Mouse (Mus musculus): Measurements from ENCODE around the gene Slc26a10. TPM values are rescaled to one million over a fixed set of nuclear protein-coding genes. Genes with fewer than 3 reads are reported as not detected.

Gene Slc26a10
- polyA plus RNA-seq, 1 experiment: not detected

GRCm38 (mm10) chr10:127170837-127171272 lies 9.6 kb downstream of the Slc26a10 start:
- H3K4me1 ChIP-seq (ENCODE audit: control insufficient read depth, insufficient read depth, low read length): peaks cover 23% of the 10 kb centered on the region
- H3K27ac ChIP-seq (ENCODE audit: insufficient read depth, low read depth, low read length): no peak overlapping the region
- TF ChIP-seq POLR2A (IDR thresholded peaks at IDR 0.05; ENCODE audit: insufficient read depth, low read depth, low read length): no peak
- TF ChIP-seq CTCF (IDR thresholded peaks at IDR 0.05; ENCODE audit: insufficient read depth, low read depth, low read length): peak; percentile 97
- peak overlapping the region; percentile 12 for H3K4me3 ChIP-seq (ENCODE audit: insufficient read depth, low read depth, low read length)
- 4% methylated on average over 29 of the region's 29 CpGs for WGBS

- Histone ChIP-seq H3K4me3 (ENCODE audit: insufficient read depth, low read depth, low read length) (no peak overlapping the region), H3K27ac (ENCODE audit: insufficient read depth, low read depth, low read length) (no peak overlapping the region), H3K4me1 (ENCODE audit: control insufficient read depth, insufficient read depth, low read length) (peaks cover 23% of the 10 kb centered on the region)
- TF ChIP-seq CTCF (IDR thresholded peaks at IDR 0.05; ENCODE audit: insufficient read depth, low read depth, low read length) (no peak), POLR2A (IDR thresholded peaks at IDR 0.05; ENCODE audit: insufficient read depth, low read depth, low read length) (no peak)
- WGBS: 31% methylated on average over 22 of the region's 22 CpGs
Observed at GRCm38 (mm10) chr10:127170002-127170401, 10.4 kb downstream of the Slc26a10 start.

GRCm38 (mm10) chr10:127167614-127168192 lies 12.7 kb downstream of the Slc26a10 start:
- Histone ChIP-seq H3K27ac (ENCODE audit: insufficient read depth, low read depth, low read length) (no peak overlapping the region), H3K4me3 (ENCODE audit: insufficient read depth, low read depth, low read length) (no peak overlapping the region), H3K4me1 (ENCODE audit: control insufficient read depth, insufficient read depth, low read length) (peaks cover 30% of the 10 kb centered on the region)
- WGBS: 62% methylated on average over 10 of the region's 10 CpGs
- TF ChIP-seq POLR2A (IDR thresholded peaks at IDR 0.05; ENCODE audit: insufficient read depth, low read depth, low read length): no peak
- no peak for TF ChIP-seq CTCF (IDR thresholded peaks at IDR 0.05; ENCODE audit: insufficient read depth, low read depth, low read length)

- WGBS: 36% methylated on average over 15 of the region's 15 CpGs
- TF ChIP-seq CTCF (IDR thresholded peaks at IDR 0.05; ENCODE audit: insufficient read depth, low read depth, low read length) (no peak), POLR2A (IDR thresholded peaks at IDR 0.05; ENCODE audit: insufficient read depth, low read depth, low read length) (no peak)
- H3K4me1 ChIP-seq (ENCODE audit: control insufficient read depth, insufficient read depth, low read length): peaks cover 31% of the 10 kb centered on the region
- H3K27ac ChIP-seq (ENCODE audit: insufficient read depth, low read depth, low read length): peak overlapping the region; percentile 88; the same call in 1 of the 2 replicates
- peak overlapping the region; percentile 83 for H3K4me3 ChIP-seq (ENCODE audit: insufficient read depth, low read depth, low read length)
Observed at GRCm38 (mm10) chr10:127166771-127167613, 13.5 kb downstream of the Slc26a10 start.

DNA sequence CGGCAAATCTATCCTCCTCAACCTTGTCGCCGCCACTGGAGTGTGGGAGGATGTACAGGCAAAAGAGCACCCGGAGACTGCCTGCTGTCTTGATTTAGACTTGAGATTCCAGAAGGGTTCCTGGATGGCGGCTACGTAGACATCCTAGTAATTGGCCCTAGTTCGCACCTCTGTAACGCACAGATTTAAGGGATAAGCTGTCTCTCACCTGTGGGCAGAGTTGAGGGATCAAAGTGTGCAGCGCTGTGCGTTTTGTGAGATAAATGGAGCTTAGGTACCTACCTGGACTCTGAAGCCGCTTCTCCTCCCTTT lies 14.1 kb downstream of the Slc26a10 start:
- Histone ChIP-seq H3K4me3 (ENCODE audit: insufficient read depth, low read depth, low read length) (peak overlapping the region; percentile 83), H3K4me1 (ENCODE audit: control insufficient read depth, insufficient read depth, low read length) (peaks cover 31% of the 10 kb centered on the region), H3K27ac (ENCODE audit: insufficient read depth, low read depth, low read length) (peak overlapping the region; percentile 88)
- TF ChIP-seq POLR2A (IDR thresholded peaks at IDR 0.05; ENCODE audit: insufficient read depth, low read depth, low read length) (no peak), CTCF (IDR thresholded peaks at IDR 0.05; ENCODE audit: insufficient read depth, low read depth, low read length) (no peak)
- 6% methylated on average over 11 of the region's 11 CpGs for WGBS

DNA sequence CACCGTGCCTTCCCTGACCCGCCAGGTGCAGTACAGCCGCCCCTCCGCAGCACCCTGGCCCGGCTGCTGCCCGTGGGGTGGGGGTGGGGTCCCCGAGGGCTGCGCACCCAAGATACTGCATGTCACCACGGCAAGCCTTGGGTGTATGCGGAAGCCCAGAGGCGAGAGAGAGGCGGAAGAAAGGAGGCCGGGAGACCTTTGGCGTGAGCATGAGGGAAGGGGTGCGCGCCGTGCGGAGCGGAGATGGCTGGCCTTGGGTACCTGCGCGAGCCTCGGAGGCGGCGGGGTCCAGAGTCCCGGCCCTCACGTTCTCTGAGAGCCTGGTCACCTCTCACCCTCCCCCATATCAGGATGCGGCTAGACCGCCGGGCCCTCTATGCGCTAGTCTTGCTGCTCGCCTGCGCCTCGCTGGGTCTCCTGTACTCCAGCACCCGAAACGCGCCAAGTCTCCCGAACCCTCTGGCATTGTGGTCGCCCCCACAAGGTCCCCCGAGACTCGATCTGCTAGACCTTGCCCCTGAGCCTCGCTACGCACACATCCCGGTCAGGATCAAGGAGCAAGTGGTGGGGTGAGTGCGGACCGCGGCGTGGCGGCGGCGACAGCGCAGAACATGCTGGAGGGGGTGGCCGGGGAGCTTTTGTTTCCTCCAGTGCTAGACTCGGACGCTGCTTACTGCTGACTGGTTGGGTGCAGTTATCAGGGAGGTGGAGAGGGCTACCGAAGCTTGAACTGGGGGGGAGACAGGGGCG lies 14.6 kb downstream of the Slc26a10 start:
- TF ChIP-seq POLR2A (IDR thresholded peaks at IDR 0.05; ENCODE audit: insufficient read depth, low read depth, low read length) (peak; percentile 22; the same call in 1 of the 2 replicates), CTCF (IDR thresholded peaks at IDR 0.05; ENCODE audit: insufficient read depth, low read depth, low read length) (no peak)
- Histone ChIP-seq H3K4me3 (ENCODE audit: insufficient read depth, low read depth, low read length) (peak overlapping the region; percentile 83), H3K27ac (ENCODE audit: insufficient read depth, low read depth, low read length) (peak overlapping the region; percentile 88), H3K4me1 (ENCODE audit: control insufficient read depth, insufficient read depth, low read length) (peaks cover 27% of the 10 kb centered on the region)
- WGBS: under 1% methylated on average over 55 of the region's 56 CpGs

DNA sequence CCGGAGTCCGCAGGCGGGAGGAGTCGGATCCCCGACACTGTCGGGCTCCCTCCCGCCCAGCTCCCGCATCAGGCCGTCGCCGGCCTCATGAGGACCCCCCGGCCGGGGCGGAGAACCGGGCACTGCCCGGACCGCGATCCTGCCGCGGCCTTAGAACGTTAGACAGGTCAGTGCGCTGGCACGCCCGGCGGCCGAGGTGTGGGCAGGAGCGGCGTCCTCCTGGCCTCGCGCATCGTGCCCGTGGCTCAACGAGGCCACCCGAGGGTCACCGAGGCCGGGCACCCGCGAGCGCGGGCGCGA lies 15.1 kb downstream of the Slc26a10 start:
- WGBS: under 1% methylated on average over 42 of the region's 42 CpGs
- peaks cover 22% of the 10 kb centered on the region for H3K4me1 ChIP-seq (ENCODE audit: control insufficient read depth, insufficient read depth, low read length)
- TF ChIP-seq CTCF (IDR thresholded peaks at IDR 0.05; ENCODE audit: insufficient read depth, low read depth, low read length) (no peak), POLR2A (IDR thresholded peaks at IDR 0.05; ENCODE audit: insufficient read depth, low read depth, low read length) (no peak)
- peak overlapping the region; percentile 88 for H3K27ac ChIP-seq (ENCODE audit: insufficient read depth, low read depth, low read length)
- peak overlapping the region; percentile 83 for H3K4me3 ChIP-seq (ENCODE audit: insufficient read depth, low read depth, low read length)

- H3K4me3 ChIP-seq (ENCODE audit: insufficient read depth, low read depth, low read length): peak within 1 kb of the TSS; percentile 83
- peak; percentile 92 for TF ChIP-seq CTCF (IDR thresholded peaks at IDR 0.05; ENCODE audit: insufficient read depth, low read depth, low read length)
- peak; percentile 75 for TF ChIP-seq POLR2A (IDR thresholded peaks at IDR 0.05; ENCODE audit: insufficient read depth, low read depth, low read length)
- H3K27ac ChIP-seq (ENCODE audit: insufficient read depth, low read depth, low read length): peak within 1 kb of the TSS; percentile 88
- H3K4me1 ChIP-seq (ENCODE audit: control insufficient read depth, insufficient read depth, low read length): peaks cover 19% of the 10 kb centered on the region
- WGBS: 3% methylated on average over 52 of the region's 52 CpGs
Observed at GRCm38 (mm10) chr10:127164631-127165353, 15.7 kb downstream of the Slc26a10 start, which contains the start of gene B4galnt1. B4galnt1 (plus strand) TSS chr10:127165225.

Measured in olfactory bulb, adult 2 months (tissue).